Mouse (Mus musculus) ES-Bruce4 (cell line): ENCODE data around the gene Fopnl.

Source experiments
- CTCF ChIP-seq: IDR thresholded peaks from one replicate; pipeline ENCODE4 v1.8.1; 2011; ENCODE audit warnings: low read depth, low read length
- POLR2A ChIP-seq: IDR thresholded peaks from one replicate; pipeline ENCODE4 v1.8.1; 2011; ENCODE audit warnings: low read length; ENCODE audit not compliant: insufficient read depth

GRCm38 (mm10) chr16:14272374-14272965, 44.7 kb downstream of the Fopnl start:
- TF ChIP-seq POLR2A (no peak), CTCF (no peak)
